Mouse (Mus musculus) c-Kit-positive CD71-negative TER-119-negative erythroid progenitor cells, embryonic 14.5 days (primary cell): ENCODE measurements around the gene Gm49387.
A peak's percentile ranks its signal among the peaks of the same experiment; 100 is the strongest.

Source experiments
- DNase-seq: peaks from one replicate; pipeline ENCODE4 v3.0.0-alpha.2; 2013; ENCODE audit warnings: low read depth

Gm49387 gene

GRCm38 (mm10) chr14:31661671-31662554 lies 21.2 kb upstream of the Gm49387 start:
- DNase-seq, result no peak

GRCm38 (mm10) chr14:31660312-31661093 lies 19.8 kb upstream of the Gm49387 start:
- no peak for DNase-seq

- DNase-seq, result no peak
Measured at GRCm38 (mm10) chr14:31659501-31660181, 19.0 kb upstream of the Gm49387 start.

GRCm38 (mm10) chr14:31658126-31658680 lies 17.5 kb upstream of the Gm49387 start:
- DNase-seq, result no peak

- DNase-seq, result peak; percentile 63
Measured at GRCm38 (mm10) chr14:31656857-31657645, 16.4 kb upstream of the Gm49387 start.

- no peak for DNase-seq
Measured at GRCm38 (mm10) chr14:31656386-31656785, 15.7 kb upstream of the Gm49387 start.

- no peak for DNase-seq
Measured at GRCm38 (mm10) chr14:31655406-31655805, 14.7 kb upstream of the Gm49387 start.

GRCm38 (mm10) chr14:31654816-31655215 lies 14.1 kb upstream of the Gm49387 start:
- no peak for DNase-seq

GRCm38 (mm10) chr14:31653101-31653875 lies 12.6 kb upstream of the Gm49387 start:
- DNase-seq, result no peak

- DNase-seq, result no peak
Measured at GRCm38 (mm10) chr14:31652624-31653023, 11.9 kb upstream of the Gm49387 start.

- DNase-seq, result no peak
Measured at GRCm38 (mm10) chr14:31652106-31652505, 11.4 kb upstream of the Gm49387 start.

GRCm38 (mm10) chr14:31651206-31651605 lies 10.5 kb upstream of the Gm49387 start:
- DNase-seq, result no peak

- no peak for DNase-seq
Measured at GRCm38 (mm10) chr14:31650347-31650746, 9.7 kb upstream of the Gm49387 start.

- no peak for DNase-seq
Measured at GRCm38 (mm10) chr14:31647991-31648390, 7.3 kb upstream of the Gm49387 start.

GRCm38 (mm10) chr14:31645920-31646319 lies 5.2 kb upstream of the Gm49387 start:
- DNase-seq, result no peak

GRCm38 (mm10) chr14:31644931-31645547 lies 4.4 kb upstream of the Gm49387 start:
- DNase-seq, result no peak

GRCm38 (mm10) chr14:31644183-31644830 lies 3.6 kb upstream of the Gm49387 start:
- no peak for DNase-seq

GRCm38 (mm10) chr14:31641506-31642155 lies 953 bp upstream of the Gm49387 start:
- no peak for DNase-seq

- DNase-seq, result peak; percentile 90
Measured at GRCm38 (mm10) chr14:31640890-31641505, 320 bp upstream of the Gm49387 start, which contains the start of the genes Btd and Hacl1. Gene Btd (plus strand): TSS chr14:31641028. Gene Hacl1 (minus strand): TSS chr14:31641286.
